Mouse (Mus musculus): ENCODE measurements around the gene Gm20696. TPM values are rescaled to one million over a fixed set of nuclear protein-coding genes. Genes with fewer than 3 reads are reported as not detected.
A peak's percentile ranks its signal among the peaks of the same experiment; 100 is the strongest.

Gm20696 gene
- polyA plus RNA-seq (2012; ENCODE audit: insufficient read depth, insufficient read length, missing spikeins) = 3.0 and 4.7 TPM in 2 replicates

DNA sequence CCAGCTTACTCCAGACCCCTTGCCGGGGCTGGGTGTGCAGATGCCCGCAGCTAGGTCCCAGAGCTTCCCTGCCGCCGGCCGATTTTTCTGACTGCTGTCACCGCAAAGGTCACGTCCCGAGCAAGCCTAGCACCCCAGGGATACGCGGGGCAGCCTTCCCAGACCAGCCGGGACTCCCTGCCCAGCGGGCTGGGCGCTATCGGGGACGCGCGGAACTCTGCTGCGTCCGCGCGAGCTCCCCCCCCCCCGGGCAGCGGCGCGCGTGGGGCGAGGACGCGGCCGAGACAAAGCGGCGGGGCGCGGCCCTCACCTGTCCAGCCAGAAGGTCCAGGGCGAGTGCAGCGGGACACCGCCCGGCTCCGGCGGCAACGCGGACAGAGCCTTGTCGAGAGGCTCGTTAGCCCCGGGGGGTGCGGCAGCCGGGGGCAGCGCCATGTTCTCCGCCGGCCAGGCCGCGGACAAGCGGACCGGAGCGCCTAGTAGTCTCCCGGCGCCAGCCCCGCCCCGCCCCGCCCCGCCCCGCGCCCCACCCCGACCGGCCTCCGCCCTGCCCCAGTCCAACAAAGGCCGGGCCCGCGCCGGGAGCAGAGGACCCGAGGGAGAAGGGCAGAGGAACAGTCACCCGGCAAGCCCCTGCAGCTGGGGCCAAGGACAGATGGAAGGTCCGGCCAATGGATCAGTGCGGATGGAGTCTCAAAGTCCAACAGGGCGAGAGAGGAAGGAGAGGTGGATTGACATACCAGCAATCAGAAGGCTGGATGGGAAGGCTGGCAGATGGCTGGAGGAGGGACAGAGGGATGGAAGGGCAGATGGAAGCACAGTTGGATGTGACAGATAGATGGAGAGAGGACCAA lies at the start of gene Gm20696, which contains the start of gene Eif4e3:
Gm20696 (minus strand) TSS at position 480 of the 854 bp plus-strand sequence.
Eif4e3 (minus strand) TSS at position 454 of the 854 bp plus-strand sequence.
- TF ChIP-seq POLR2A (IDR thresholded peaks at IDR 0.05; ENCODE audit: borderline replicate concordance, low read depth, low read length) (no peak), CTCF (IDR thresholded peaks at IDR 0.05; ENCODE audit: low read depth, low read length) (no peak)
- Histone ChIP-seq H3K4me1 (ENCODE audit: control insufficient read depth, insufficient read depth, low read length) (peaks cover 17% of the 10 kb centered on the region), H3K4me3 (ENCODE audit: insufficient read depth, low read length) (peak within 1 kb of the TSS; percentile 75), H3K27ac (ENCODE audit: insufficient read depth, low read depth, low read length) (peak within 1 kb of the TSS; percentile 32)

- H3K4me1 ChIP-seq (ENCODE audit: control insufficient read depth, insufficient read depth, low read length) = no peaks in the 10 kb centered on the region
- H3K27ac ChIP-seq (ENCODE audit: insufficient read depth, low read depth, low read length) = no peak overlapping the region
- TF ChIP-seq POLR2A (IDR thresholded peaks at IDR 0.05; ENCODE audit: borderline replicate concordance, low read depth, low read length) (no peak), CTCF (IDR thresholded peaks at IDR 0.05; ENCODE audit: low read depth, low read length) (no peak)
- H3K4me3 ChIP-seq (ENCODE audit: insufficient read depth, low read length) = no peak overlapping the region
Measured at GRCm38 (mm10) chr6:99715913-99716312, 49.3 kb upstream of the Gm20696 start.

- H3K4me1 ChIP-seq (ENCODE audit: control insufficient read depth, insufficient read depth, low read length) = no peaks in the 10 kb centered on the region
- TF ChIP-seq POLR2A (IDR thresholded peaks at IDR 0.05; ENCODE audit: borderline replicate concordance, low read depth, low read length) (no peak), CTCF (IDR thresholded peaks at IDR 0.05; ENCODE audit: low read depth, low read length) (no peak)
- H3K27ac ChIP-seq (ENCODE audit: insufficient read depth, low read depth, low read length) = no peak overlapping the region
- no peak overlapping the region for H3K4me3 ChIP-seq (ENCODE audit: insufficient read depth, low read length)
Measured at GRCm38 (mm10) chr6:99715191-99715590, 48.6 kb upstream of the Gm20696 start.

- H3K4me3 ChIP-seq (ENCODE audit: insufficient read depth, low read length) = no peak overlapping the region
- no peak for TF ChIP-seq CTCF (IDR thresholded peaks at IDR 0.05; ENCODE audit: low read depth, low read length)
- TF ChIP-seq POLR2A (IDR thresholded peaks at IDR 0.05; ENCODE audit: borderline replicate concordance, low read depth, low read length) = no peak
- no peak overlapping the region for H3K27ac ChIP-seq (ENCODE audit: insufficient read depth, low read depth, low read length)
- H3K4me1 ChIP-seq (ENCODE audit: control insufficient read depth, insufficient read depth, low read length) = no peaks in the 10 kb centered on the region
Measured at GRCm38 (mm10) chr6:99713256-99713655, 46.7 kb upstream of the Gm20696 start.

- H3K27ac ChIP-seq (ENCODE audit: insufficient read depth, low read depth, low read length) = no peak overlapping the region
- no peak for TF ChIP-seq POLR2A (IDR thresholded peaks at IDR 0.05; ENCODE audit: borderline replicate concordance, low read depth, low read length)
- TF ChIP-seq CTCF (IDR thresholded peaks at IDR 0.05; ENCODE audit: low read depth, low read length) = no peak
- no peak overlapping the region for H3K4me3 ChIP-seq (ENCODE audit: insufficient read depth, low read length)
- no peaks in the 10 kb centered on the region for H3K4me1 ChIP-seq (ENCODE audit: control insufficient read depth, insufficient read depth, low read length)
Measured at GRCm38 (mm10) chr6:99711576-99712101, 45.0 kb upstream of the Gm20696 start.

DNA sequence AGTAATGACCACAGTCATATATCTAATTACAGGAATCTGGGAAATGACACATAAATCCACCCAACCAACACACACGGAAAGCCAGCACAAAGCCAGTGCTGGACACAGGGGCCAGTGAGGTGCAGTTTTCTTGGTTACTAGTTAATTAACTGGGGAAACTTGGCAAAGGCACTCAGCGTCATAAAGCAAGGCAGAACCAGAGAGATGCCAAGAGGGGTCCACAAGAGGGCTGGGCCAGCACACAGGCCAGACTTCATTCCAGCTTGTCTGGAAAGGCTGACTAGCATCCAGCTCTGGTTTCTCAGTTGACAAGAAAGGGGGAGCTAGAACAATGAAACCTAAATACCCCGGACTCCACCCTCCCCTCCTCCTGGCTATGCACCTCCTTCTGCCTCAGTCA lies 33.9 kb upstream of the Gm20696 start:
- Histone ChIP-seq H3K27ac (ENCODE audit: insufficient read depth, low read depth, low read length) (no peak overlapping the region), H3K4me1 (ENCODE audit: control insufficient read depth, insufficient read depth, low read length) (no peaks in the 10 kb centered on the region), H3K4me3 (ENCODE audit: insufficient read depth, low read length) (no peak overlapping the region)
- TF ChIP-seq POLR2A (IDR thresholded peaks at IDR 0.05; ENCODE audit: borderline replicate concordance, low read depth, low read length) (no peak), CTCF (IDR thresholded peaks at IDR 0.05; ENCODE audit: low read depth, low read length) (no peak)

DNA sequence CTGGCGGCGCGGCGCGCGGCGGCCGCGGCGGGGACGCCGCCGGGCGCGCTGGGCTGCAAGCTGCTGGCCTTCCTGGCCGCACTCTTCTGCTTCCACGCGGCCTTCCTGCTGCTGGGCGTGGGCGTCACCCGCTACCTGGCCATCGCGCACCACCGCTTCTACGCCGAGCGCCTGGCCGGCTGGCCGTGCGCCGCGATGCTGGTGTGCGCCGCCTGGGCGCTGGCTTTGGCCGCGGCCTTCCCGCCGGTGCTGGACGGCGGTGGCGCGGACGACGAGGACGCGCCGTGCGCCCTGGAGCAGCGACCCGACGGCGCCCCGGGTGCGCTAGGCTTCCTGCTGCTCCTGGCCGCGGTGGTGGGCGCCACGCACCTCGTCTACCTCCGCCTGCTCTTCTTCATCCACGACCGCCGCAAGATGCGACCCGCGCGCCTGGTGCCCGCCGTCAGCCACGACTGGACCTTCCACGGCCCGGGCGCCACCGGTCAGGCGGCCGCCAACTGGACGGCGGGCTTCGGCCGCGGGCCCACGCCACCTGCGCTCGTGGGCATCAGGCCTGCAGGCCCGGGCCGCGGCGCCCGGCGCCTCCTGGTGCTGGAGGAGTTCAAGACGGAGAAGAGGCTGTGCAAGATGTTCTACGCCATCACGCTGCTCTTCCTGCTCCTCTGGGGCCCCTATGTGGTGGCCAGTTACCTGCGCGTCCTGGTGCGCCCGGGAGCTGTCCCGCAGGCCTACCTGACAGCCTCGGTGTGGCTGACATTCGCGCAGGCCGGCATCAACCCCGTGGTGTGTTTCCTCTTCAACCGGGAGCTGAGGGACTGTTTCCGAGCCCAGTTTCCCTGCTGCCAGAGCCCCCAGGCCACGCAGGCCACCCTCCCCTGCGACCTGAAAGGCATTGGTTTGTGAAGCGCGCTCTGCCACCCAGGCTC lies 26.6 kb upstream of the Gm20696 start:
- TF ChIP-seq POLR2A (IDR thresholded peaks at IDR 0.05; ENCODE audit: borderline replicate concordance, low read depth, low read length) (no peak), CTCF (IDR thresholded peaks at IDR 0.05; ENCODE audit: low read depth, low read length) (no peak)
- Histone ChIP-seq H3K4me1 (ENCODE audit: control insufficient read depth, insufficient read depth, low read length) (no peaks in the 10 kb centered on the region), H3K27ac (ENCODE audit: insufficient read depth, low read depth, low read length) (no peak overlapping the region), H3K4me3 (ENCODE audit: insufficient read depth, low read length) (peak overlapping the region; percentile 63)

DNA sequence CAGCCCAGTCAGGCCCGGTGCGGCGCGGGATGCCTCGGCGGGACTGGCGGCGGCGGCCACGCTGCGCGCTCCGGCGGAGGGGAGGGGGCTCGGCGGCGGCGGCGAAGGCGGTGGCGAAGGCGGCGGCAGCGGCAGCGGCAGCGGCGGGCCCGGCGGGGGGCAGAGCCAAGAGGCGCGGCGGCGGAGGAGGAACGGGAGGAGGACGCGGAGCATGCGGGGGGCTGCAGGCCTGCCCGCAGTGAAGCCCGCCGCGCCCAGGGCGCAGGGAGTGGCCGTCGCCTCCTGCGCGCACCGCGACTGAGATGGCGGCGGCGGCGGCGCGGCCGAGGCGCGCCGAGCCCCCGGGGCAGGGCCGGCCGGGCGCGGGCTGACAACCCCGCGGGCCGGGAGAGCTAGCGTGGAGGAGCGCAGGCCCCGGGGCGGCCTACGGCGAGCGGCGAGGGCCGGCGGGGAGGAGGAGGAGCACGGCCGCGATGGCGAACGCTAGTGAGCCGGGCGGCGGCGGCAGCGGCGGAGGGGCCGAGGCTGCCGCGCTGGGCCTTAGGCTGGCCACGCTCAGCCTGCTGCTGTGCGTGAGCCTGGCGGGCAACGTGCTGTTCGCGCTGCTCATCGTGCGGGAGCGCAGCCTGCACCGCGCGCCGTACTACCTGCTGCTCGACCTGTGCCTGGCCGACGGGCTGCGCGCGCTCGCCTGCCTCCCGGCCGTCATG lies 25.8 kb upstream of the Gm20696 start, which contains the start of gene Gpr27:
Gpr27 (plus strand) TSS at position 474 of the 710 bp plus-strand sequence.
- H3K4me3 ChIP-seq (ENCODE audit: insufficient read depth, low read length) = peak within 1 kb of the TSS; percentile 63
- H3K4me1 ChIP-seq (ENCODE audit: control insufficient read depth, insufficient read depth, low read length) = no peaks in the 10 kb centered on the region
- TF ChIP-seq POLR2A (IDR thresholded peaks at IDR 0.05; ENCODE audit: borderline replicate concordance, low read depth, low read length) = no peak
- TF ChIP-seq CTCF (IDR thresholded peaks at IDR 0.05; ENCODE audit: low read depth, low read length) = no peak
- H3K27ac ChIP-seq (ENCODE audit: insufficient read depth, low read depth, low read length) = no peak within 1 kb of the TSS

Data from bone marrow macrophage, adult 2 months (primary cell).